Mouse (Mus musculus) adrenal gland, adult 8-10 months (tissue): ENCODE data around the gene Olfr923. TPM values are rescaled to one million over a fixed set of nuclear protein-coding genes. Genes with fewer than 3 reads are reported as not detected.
"Not testable (repeated sequence)": the region's sequence is repeated elsewhere in the genome, so short reads cannot be mapped to it uniquely, and the experiment has no call there.

Experiments used
- DNase-seq: peaks from one replicate; pipeline ENCODE4 v3.0.0; 2022
- total RNA-seq, 4 experiments: library from RNA; stranded (reverse); gene quantifications; 2 replicates each; pipeline ENCODE4 v1.2.4; 2022

The Olfr923 gene
- total RNA-seq, result not detected

GRCm38 (mm10) chr9:38826245-38826644, at the start of gene Olfr923:
TSS of gene Olfr923 (plus strand) at chr9:38826545.
- DNase-seq, result no peak

- DNase-seq, result no peak
These were observed 33.7 kb upstream of the Olfr923 start for GRCm38 (mm10) chr9:38792689-38793088.

- no peak for DNase-seq
These were observed 20.6 kb upstream of the Olfr923 start for GRCm38 (mm10) chr9:38805696-38806095.

- no peak for DNase-seq
These were observed 12.0 kb upstream of the Olfr923 start, which contains the start of gene Olfr922 for GRCm38 (mm10) chr9:38814314-38814713. TSS of gene Olfr922 (plus strand) at chr9:38814614.

DNA sequence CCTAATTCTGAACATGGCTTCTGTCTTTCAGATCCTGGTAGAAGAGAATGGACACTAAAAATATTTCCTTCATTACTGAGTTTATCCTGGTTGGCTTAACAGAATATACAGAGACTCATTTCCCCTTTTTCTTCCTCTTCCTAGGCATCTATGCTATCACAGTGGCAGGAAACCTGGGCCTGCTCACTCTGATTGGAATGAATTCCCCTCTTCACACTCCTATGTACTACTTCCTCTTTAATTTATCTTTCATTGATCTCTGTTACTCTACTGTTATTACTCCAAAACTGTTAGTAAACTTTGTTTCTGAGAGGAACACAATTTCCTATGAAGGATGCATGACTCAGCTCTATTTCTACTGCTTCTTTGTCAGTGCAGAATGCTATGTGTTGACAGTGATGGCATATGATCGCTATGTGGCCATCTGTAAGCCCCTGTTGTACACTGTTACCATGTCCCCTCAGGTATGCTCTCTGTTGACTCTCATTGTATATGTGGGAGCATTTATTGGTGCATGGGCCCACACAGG, 10.8 kb upstream of the Olfr923 start:
- no peak for DNase-seq

DNA sequence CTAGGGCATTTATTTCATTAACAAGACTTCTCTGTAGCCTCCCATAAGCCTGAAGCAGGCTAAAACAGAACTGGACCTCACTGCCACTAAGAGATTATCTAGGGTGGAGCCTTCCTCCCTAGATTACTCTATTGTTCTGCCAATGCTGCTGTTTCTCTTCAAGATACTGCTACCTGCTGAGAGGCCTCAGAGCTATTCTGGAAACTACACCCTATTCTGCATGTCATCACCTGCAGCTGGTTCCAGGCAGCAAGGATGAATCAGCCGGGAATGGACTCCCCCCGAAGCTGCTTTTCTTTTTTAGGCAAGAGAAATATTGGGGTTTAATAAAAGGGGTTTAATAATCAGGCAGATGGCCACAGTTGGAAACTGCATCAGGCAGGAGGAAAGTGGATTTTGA, 6.7 kb downstream of the Olfr923 start:
- no peak for DNase-seq

DNA sequence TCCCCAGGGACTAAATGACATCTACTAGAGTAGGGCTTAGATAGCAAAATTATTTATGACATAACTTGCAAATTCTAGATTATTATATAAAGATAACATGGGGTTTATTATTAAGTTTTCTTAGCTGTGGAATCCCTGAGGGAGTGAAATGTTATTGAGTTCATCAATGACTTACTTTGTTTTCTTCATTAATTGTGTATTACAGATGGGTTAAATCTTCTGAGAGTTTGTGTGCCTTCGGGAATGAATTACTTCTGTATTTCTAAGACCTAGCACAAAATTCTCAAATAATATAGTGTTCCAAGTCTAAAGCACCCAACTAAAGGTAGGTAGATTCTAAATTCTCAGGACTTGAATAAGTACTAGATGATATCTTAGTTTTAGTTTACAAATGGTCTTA, 17.8 kb downstream of the Olfr923 start, which contains the start of gene Olfr924:
TSS of gene Olfr924 (plus strand) at position 301 of the 400 bp plus-strand sequence.
- DNase-seq, result no peak

DNA sequence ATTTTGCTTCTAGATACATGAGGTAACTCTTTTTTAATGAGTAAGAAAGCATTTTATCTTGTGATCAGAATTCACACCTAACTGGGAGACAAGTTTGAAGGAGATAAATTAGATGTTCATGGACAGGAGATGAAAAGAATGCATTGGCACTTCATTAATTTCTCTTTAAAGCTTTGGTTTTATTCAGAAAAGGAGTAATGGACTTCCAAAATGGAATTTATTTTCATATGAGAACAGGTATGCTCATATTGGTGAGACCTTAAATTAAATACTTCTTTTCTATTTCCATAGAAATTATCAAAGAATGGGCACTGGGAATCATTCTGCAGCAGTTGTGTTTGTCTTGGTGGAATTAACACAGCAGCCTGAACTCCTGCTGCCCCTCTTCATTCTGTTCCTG, 28.4 kb downstream of the Olfr923 start, which contains the start of gene Olfr26:
TSS of gene Olfr26 (plus strand) at position 301 of the 400 bp plus-strand sequence.
- no peak for DNase-seq

DNA sequence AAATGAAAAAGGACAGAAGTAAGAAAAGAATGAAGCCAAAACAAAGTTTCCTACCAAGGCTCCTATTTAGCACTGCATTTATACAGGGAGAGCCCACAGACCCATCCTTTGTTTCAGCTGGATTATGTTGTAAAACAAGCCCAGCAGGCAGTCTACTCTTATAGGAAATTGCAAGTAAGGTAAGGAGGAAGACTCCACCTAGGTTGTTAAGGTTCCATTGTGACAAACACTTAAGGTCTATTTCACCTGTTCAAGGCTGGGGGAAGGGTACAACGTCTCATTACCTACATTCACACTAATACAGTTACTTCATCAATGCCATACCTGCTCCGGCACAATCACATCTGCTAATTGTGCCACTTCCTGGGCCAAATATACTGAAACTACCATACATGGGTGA, 48.5 kb downstream of the Olfr923 start:
- DNase-seq, result not testable (repeated sequence)

GRCm38 (mm10) chr9:38876826-38877225, 50.5 kb downstream of the Olfr923 start, which contains the start of gene Olfr926:
TSS of gene Olfr926 (plus strand) at chr9:38877126.
- DNase-seq, result no peak

Other genes with a start within 250 kb of the Olfr923 start
- gene Olfr912, start 246.4 kb upstream of the Olfr923 start, total RNA-seq, result not detected
- not detected for gene Olfr913, start 233.8 kb upstream of the Olfr923 start, total RNA-seq
- not detected for gene Olfr914, start 221.4 kb upstream of the Olfr923 start, total RNA-seq
- gene Olfr916, start 166.7 kb upstream of the Olfr923 start, total RNA-seq, result not detected
- gene Olfr917, start 160.7 kb upstream of the Olfr923 start, total RNA-seq, result not detected
- not detected for gene Olfr918, start 151.9 kb upstream of the Olfr923 start, total RNA-seq
- not detected for gene Olfr919, start 122.9 kb upstream of the Olfr923 start, total RNA-seq
- gene Vwa5a, start 108.3 kb upstream of the Olfr923 start, total RNA-seq, result 10 to 100 TPM; 50.5 to 75.2 (median 60.9) TPM
- gene Olfr920, start 74.2 kb upstream of the Olfr923 start, total RNA-seq, result under 1 TPM; 0.23 to 0.83 (median 0.51) TPM
- gene Olfr921, start 53.5 kb upstream of the Olfr923 start, total RNA-seq, result under 1 TPM in 1 of 4 experiments, not detected in 3; 0.05 TPM
- not detected for gene Olfr922, start 11.9 kb upstream of the Olfr923 start, total RNA-seq
- gene Olfr924, start 17.9 kb downstream of the Olfr923 start, total RNA-seq, result not detected
- gene Olfr26, start 28.5 kb downstream of the Olfr923 start, total RNA-seq, result not detected
- gene Olfr926, start 50.6 kb downstream of the Olfr923 start, total RNA-seq, result not detected
- not detected for gene Olfr930, start 103.3 kb downstream of the Olfr923 start, total RNA-seq
- gene Olfr933, start 145.8 kb downstream of the Olfr923 start, total RNA-seq, result not detected
- gene Olfr934, start 161.8 kb downstream of the Olfr923 start, total RNA-seq, result not detected
- not detected for gene Olfr935, start 173.1 kb downstream of the Olfr923 start, total RNA-seq
- not detected for gene Olfr146, start 196.8 kb downstream of the Olfr923 start, total RNA-seq
- gene Olfr937, start 238.4 kb downstream of the Olfr923 start, total RNA-seq, result not detected